Mouse (Mus musculus): ENCODE results near the gene Aagab.
A peak's percentile ranks its signal among the peaks of the same experiment; 100 is the strongest.

Aagab gene

GRCm38 (mm10) chr9:63602043-63602939, at the start of gene Aagab, which contains the start of gene Iqch:
Aagab (plus strand) TSS chr9:63602660.
Iqch (minus strand) TSS chr9:63602493.
- DNase-seq (ENCODE audit: low spot score) = peak; percentile 92

- DNase-seq (ENCODE audit: low spot score) = no peak
These were observed 48.8 kb upstream of the Aagab start for GRCm38 (mm10) chr9:63553628-63554027.

GRCm38 (mm10) chr9:63555460-63555990, 46.9 kb upstream of the Aagab start:
- no peak for DNase-seq (ENCODE audit: low spot score)

- DNase-seq (ENCODE audit: low spot score) = no peak
These were observed 46.1 kb upstream of the Aagab start for GRCm38 (mm10) chr9:63556316-63556715.

GRCm38 (mm10) chr9:63556933-63557332, 45.5 kb upstream of the Aagab start:
- no peak for DNase-seq (ENCODE audit: low spot score)

GRCm38 (mm10) chr9:63561931-63562330, 40.5 kb upstream of the Aagab start:
- no peak for DNase-seq (ENCODE audit: low spot score)

- DNase-seq (ENCODE audit: low spot score) = no peak
These were observed 39.0 kb upstream of the Aagab start for GRCm38 (mm10) chr9:63563436-63563835.

GRCm38 (mm10) chr9:63568314-63568713, 34.1 kb upstream of the Aagab start:
- DNase-seq (ENCODE audit: low spot score) = no peak

- no peak for DNase-seq (ENCODE audit: low spot score)
These were observed 33.7 kb upstream of the Aagab start for GRCm38 (mm10) chr9:63568808-63569207.

- no peak for DNase-seq (ENCODE audit: low spot score)
These were observed 30.6 kb upstream of the Aagab start for GRCm38 (mm10) chr9:63571895-63572294.

GRCm38 (mm10) chr9:63572874-63573273, 29.6 kb upstream of the Aagab start:
- no peak for DNase-seq (ENCODE audit: low spot score)

GRCm38 (mm10) chr9:63577469-63577868, 25.0 kb upstream of the Aagab start:
- no peak for DNase-seq (ENCODE audit: low spot score)

- no peak for DNase-seq (ENCODE audit: low spot score)
These were observed 22.8 kb upstream of the Aagab start for GRCm38 (mm10) chr9:63579644-63580043.

GRCm38 (mm10) chr9:63580046-63580445, 22.4 kb upstream of the Aagab start:
- DNase-seq (ENCODE audit: low spot score) = no peak

GRCm38 (mm10) chr9:63581778-63582177, 20.7 kb upstream of the Aagab start:
- DNase-seq (ENCODE audit: low spot score) = no peak

- DNase-seq (ENCODE audit: low spot score) = no peak
These were observed 17.2 kb upstream of the Aagab start for GRCm38 (mm10) chr9:63585251-63585650.

- DNase-seq (ENCODE audit: low spot score) = no peak
These were observed 13.3 kb upstream of the Aagab start for GRCm38 (mm10) chr9:63589209-63589608.

GRCm38 (mm10) chr9:63590592-63590991, 11.9 kb upstream of the Aagab start:
- no peak for DNase-seq (ENCODE audit: low spot score)

GRCm38 (mm10) chr9:63591661-63592256, 10.7 kb upstream of the Aagab start:
- DNase-seq (ENCODE audit: low spot score) = no peak

- DNase-seq (ENCODE audit: low spot score) = no peak
These were observed 7.4 kb upstream of the Aagab start for GRCm38 (mm10) chr9:63595032-63595431.

GRCm38 (mm10) chr9:63595652-63596051, 6.8 kb upstream of the Aagab start:
- DNase-seq (ENCODE audit: low spot score) = no peak

- DNase-seq (ENCODE audit: low spot score) = no peak
These were observed 5.8 kb upstream of the Aagab start for GRCm38 (mm10) chr9:63596660-63597059.

GRCm38 (mm10) chr9:63603849-63604248, 1.4 kb downstream of the Aagab start:
- peak; percentile 26 for DNase-seq (ENCODE audit: low spot score)

Measured in c-Kit-positive CD71-positive TER-119-positive erythroid progenitor cells, embryonic 14.5 days (primary cell).